Mouse (Mus musculus) forebrain, embryonic 13.5 days (tissue): ENCODE measurements around the gene Capn13. TPM values are rescaled to one million over a fixed set of nuclear protein-coding genes. Genes with fewer than 3 reads are reported as not detected.
"Not testable (repeated sequence)": the region's sequence is repeated elsewhere in the genome, so short reads cannot be mapped to it uniquely, and the experiment has no call there.

Experiments
- ATAC-seq: fragments of 200-750 bp; cut with Nextera tagmentation; 2 replicates; pipeline ENCODE4 v1.8.0; 2017
- H3K27ac ChIP-seq: fragments of 300-500 bp; sonication (generic); 2 replicates; pipeline ENCODE4 v1.5.1; 2015; ENCODE audit warnings: inconsistent platforms, mild to moderate bottlenecking, moderate library complexity
- H3K27me3 ChIP-seq: fragments of 300-500 bp; sonication (generic); 2 replicates; pipeline ENCODE4 v1.6.1; 2015; ENCODE audit warnings: mild to moderate bottlenecking, inconsistent platforms
- H3K36me3 ChIP-seq: fragments of 300-500 bp; sonication (generic); 2 replicates; pipeline ENCODE4 v1.6.1; 2015; ENCODE audit warnings: mild to moderate bottlenecking, inconsistent platforms; ENCODE audit not compliant: poor library complexity, severe bottlenecking
- H3K4me1 ChIP-seq: fragments of 300-500 bp; sonication (generic); 2 replicates; pipeline ENCODE4 v1.6.1; 2015; ENCODE audit warnings: inconsistent platforms
- H3K4me2 ChIP-seq: fragments of 300-500 bp; sonication (generic); 2 replicates; pipeline ENCODE4 v1.6.1; 2015; ENCODE audit warnings: inconsistent platforms, mild to moderate bottlenecking, moderate library complexity
- H3K4me3 ChIP-seq: fragments of 300-500 bp; sonication (generic); 2 replicates; pipeline ENCODE4 v1.5.1; 2015; ENCODE audit warnings: mild to moderate bottlenecking, inconsistent platforms
- H3K9ac ChIP-seq: fragments of 300-500 bp; sonication (generic); 2 replicates; pipeline ENCODE4 v1.6.1; 2015; ENCODE audit warnings: mild to moderate bottlenecking, inconsistent platforms
- H3K9me3 ChIP-seq: fragments of 300-500 bp; sonication (generic); replicated peaks from 2 replicates; pipeline ENCODE4 v1.6.1; 2016; ENCODE audit warnings: inconsistent platforms
- WGBS: fragments of 180-500 bp; shearing (Covaris S2); methylation state at CpG from one replicate; pipeline ENCODE4 v1.1.7; 2015; 5-methylcytosine and 5-hydroxymethylcytosine counted together
- polyA plus RNA-seq: library from polyadenylated mRNA; unstranded; fragments of >200 nt; fragmentation: Nextera tagmentation; extraction: Ambion mirVana; gene quantifications from 2 replicates; pipeline ENCODE4 v1.2.1, GENCODE M21; 2015

The Capn13 gene
- polyA plus RNA-seq, 1 experiment from 2014 or later: not detected

GRCm38 (mm10) chr17:73270871-73271796 lies 129.5 kb downstream of the Capn13 start:
- WGBS: 79% methylated on average over 15 of the region's 15 CpGs
- H3K4me1 ChIP-seq: peaks cover 12% of the 10 kb centered on the region
- ATAC-seq: peak; percentile 69
- H3K36me3 ChIP-seq: no peaks in the 10 kb centered on the region
- H3K27ac ChIP-seq: peak overlapping the region; percentile 41; the same call in 1 of the 2 replicates
- H3K27me3 ChIP-seq: no peaks in the 10 kb centered on the region
- no peak overlapping the region for H3K9ac ChIP-seq
- no peak overlapping the region for H3K4me2 ChIP-seq
- H3K4me3 ChIP-seq: no peak overlapping the region
- no peaks in the 10 kb centered on the region for H3K9me3 ChIP-seq

GRCm38 (mm10) chr17:73263077-73263501 lies 137.6 kb downstream of the Capn13 start:
- no peaks in the 10 kb centered on the region for H3K36me3 ChIP-seq
- H3K9ac ChIP-seq: no peak overlapping the region
- 90% methylated on average over 8 of the region's 8 CpGs for WGBS
- H3K27me3 ChIP-seq: no peaks in the 10 kb centered on the region
- no peaks in the 10 kb centered on the region for H3K4me1 ChIP-seq
- H3K4me2 ChIP-seq: no peak overlapping the region
- H3K4me3 ChIP-seq: no peak overlapping the region
- H3K27ac ChIP-seq: no peak overlapping the region
- ATAC-seq: no peak
- H3K9me3 ChIP-seq: no peaks in the 10 kb centered on the region

- ATAC-seq: no peak
- Histone ChIP-seq H3K9me3 (no peaks in the 10 kb centered on the region), H3K4me1 (no peaks in the 10 kb centered on the region), H3K27me3 (no peaks in the 10 kb centered on the region), H3K36me3 (no peaks in the 10 kb centered on the region), H3K9ac (no peak overlapping the region), H3K4me2 (no peak overlapping the region), H3K27ac (no peak overlapping the region), H3K4me3 (no peak overlapping the region)
- WGBS: 90% methylated on average over 2 of the region's 2 CpGs
These were observed 138.1 kb downstream of the Capn13 start for GRCm38 (mm10) chr17:73262558-73262957.

DNA sequence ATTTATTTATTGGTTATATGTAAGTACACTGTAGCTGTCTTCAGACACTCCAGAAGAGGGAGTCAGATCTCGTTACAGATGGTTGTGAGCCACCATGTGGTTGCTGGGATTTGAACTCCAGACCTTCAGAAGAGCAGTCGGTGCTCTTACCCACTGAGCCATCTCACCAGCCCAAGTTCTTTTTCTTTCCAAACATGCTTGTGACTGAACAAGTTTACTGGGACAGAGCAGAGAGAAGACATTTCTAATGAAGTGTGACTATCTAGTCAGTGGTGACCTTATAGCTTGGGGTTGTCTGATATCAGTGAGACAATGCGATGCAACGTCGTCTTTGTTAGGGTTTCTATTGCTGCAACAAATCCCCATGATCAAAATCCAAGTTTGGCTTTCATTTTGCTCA lies 141.4 kb downstream of the Capn13 start:
- 92% methylated on average over 5 of the region's 5 CpGs for WGBS
- not testable (repeated sequence) for H3K27ac ChIP-seq, H3K4me1 ChIP-seq, H3K9me3 ChIP-seq, H3K9ac ChIP-seq, ATAC-seq, H3K27me3 ChIP-seq, H3K36me3 ChIP-seq, H3K4me3 ChIP-seq, H3K4me2 ChIP-seq

- H3K36me3 ChIP-seq: no peaks in the 10 kb centered on the region
- no peaks in the 10 kb centered on the region for H3K9me3 ChIP-seq
- H3K27ac ChIP-seq: no peak overlapping the region
- no peak for ATAC-seq
- no peaks in the 10 kb centered on the region for H3K27me3 ChIP-seq
- 66% methylated on average over 12 of the region's 12 CpGs for WGBS
- no peak overlapping the region for H3K4me3 ChIP-seq
- H3K9ac ChIP-seq: no peak overlapping the region
- no peaks in the 10 kb centered on the region for H3K4me1 ChIP-seq
- no peak overlapping the region for H3K4me2 ChIP-seq
These were observed 142.0 kb downstream of the Capn13 start for GRCm38 (mm10) chr17:73258620-73259019.
